Mouse (Mus musculus): Measurements from ENCODE around the gene Hist3h2a. TPM values are rescaled to one million over a fixed set of nuclear protein-coding genes. Genes with fewer than 3 reads are reported as not detected.

The Hist3h2a gene
- polyA plus RNA-seq, 1 experiment: 14.8 TPM

DNA sequence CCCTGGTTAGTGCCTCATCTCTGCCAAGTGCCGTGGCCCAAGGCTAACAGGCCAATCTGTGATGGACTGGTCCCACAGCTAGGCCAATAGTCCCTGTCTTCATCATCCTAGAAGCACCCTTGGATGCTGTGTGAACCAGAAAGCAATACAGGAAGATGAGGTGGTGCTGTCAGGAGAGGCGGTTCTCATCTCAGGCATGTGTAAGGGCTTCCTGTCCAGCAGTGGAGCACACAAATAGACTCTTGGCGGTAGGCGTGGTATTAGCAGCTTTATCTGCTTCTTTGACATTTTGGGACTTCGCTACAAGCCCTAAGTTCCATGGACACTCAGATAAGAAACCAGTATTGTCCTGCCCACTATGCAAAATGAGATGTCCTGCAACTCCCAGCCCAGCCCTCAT is 43.1 kb downstream of the Hist3h2a start:
- no peak for DNase-seq (ENCODE audit: low read depth in 1 of 2, low spot score in 2 of 2)
- TF ChIP-seq POLR2A (IDR thresholded peaks at IDR 0.05; ENCODE audit: low read depth, low read length) (no peak), CTCF (IDR thresholded peaks at IDR 0.05; ENCODE audit: extremely low read depth, insufficient read depth, insufficient read length, insufficient replicate concordance) (no peak)
- H3K4me1 ChIP-seq (ENCODE audit: control insufficient read depth, insufficient read depth, insufficient read length): peaks cover 19% of the 10 kb centered on the region

DNA sequence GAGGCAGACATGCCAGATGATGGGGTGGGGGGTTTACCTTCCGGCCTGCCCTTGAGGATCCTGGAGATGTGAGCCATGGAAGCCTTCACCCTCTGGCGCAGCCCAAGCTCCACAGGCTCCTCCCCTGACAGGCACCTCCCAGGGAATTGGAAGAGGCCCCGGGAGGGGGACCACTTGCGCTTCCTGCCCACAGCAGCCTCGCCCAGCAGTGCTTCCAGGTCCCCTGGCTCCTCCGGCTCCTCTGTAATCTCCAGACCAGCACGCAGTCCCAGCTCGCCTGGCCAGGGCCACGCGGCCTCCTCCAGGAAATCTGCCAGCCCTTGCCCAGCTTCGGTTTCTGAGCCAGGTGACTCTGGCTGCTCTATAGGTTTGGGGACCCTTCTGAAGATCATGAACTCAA is 44.7 kb downstream of the Hist3h2a start:
- TF ChIP-seq POLR2A (IDR thresholded peaks at IDR 0.05; ENCODE audit: low read depth, low read length): no peak
- no peak for TF ChIP-seq CTCF (IDR thresholded peaks at IDR 0.05; ENCODE audit: extremely low read depth, insufficient read depth, insufficient read length, insufficient replicate concordance)
- WGBS: 60% methylated on average over 11 of the region's 11 CpGs
- no peaks in the 10 kb centered on the region for H3K27me3 ChIP-seq (ENCODE audit: control insufficient read depth, insufficient read depth, low read length)
- DNase-seq (ENCODE audit: low read depth in 1 of 2, low spot score in 2 of 2): no peak
- no peaks in the 10 kb centered on the region for H3K36me3 ChIP-seq (ENCODE audit: control insufficient read depth, insufficient read depth, low read length)
- H3K4me1 ChIP-seq (ENCODE audit: control insufficient read depth, insufficient read depth, insufficient read length): peaks cover 11% of the 10 kb centered on the region
- no peak overlapping the region for H3K27ac ChIP-seq (ENCODE audit: insufficient read depth, low read length)
- H3K4me3 ChIP-seq (ENCODE audit: extremely low read depth, insufficient read depth, insufficient read length): no peak overlapping the region

More for the DNA sequence above, 43.1 kb downstream of the Hist3h2a start:
- Histone ChIP-seq H3K4me3 (ENCODE audit: extremely low read depth, insufficient read depth, insufficient read length) (no peak overlapping the region), H3K27ac (ENCODE audit: insufficient read depth, low read length) (no peak overlapping the region), H3K36me3 (ENCODE audit: control insufficient read depth, insufficient read depth, low read length) (no peaks in the 10 kb centered on the region), H3K27me3 (ENCODE audit: control insufficient read depth, insufficient read depth, low read length) (no peaks in the 10 kb centered on the region)
- WGBS: 78% methylated on average over 5 of the region's 5 CpGs

DNA sequence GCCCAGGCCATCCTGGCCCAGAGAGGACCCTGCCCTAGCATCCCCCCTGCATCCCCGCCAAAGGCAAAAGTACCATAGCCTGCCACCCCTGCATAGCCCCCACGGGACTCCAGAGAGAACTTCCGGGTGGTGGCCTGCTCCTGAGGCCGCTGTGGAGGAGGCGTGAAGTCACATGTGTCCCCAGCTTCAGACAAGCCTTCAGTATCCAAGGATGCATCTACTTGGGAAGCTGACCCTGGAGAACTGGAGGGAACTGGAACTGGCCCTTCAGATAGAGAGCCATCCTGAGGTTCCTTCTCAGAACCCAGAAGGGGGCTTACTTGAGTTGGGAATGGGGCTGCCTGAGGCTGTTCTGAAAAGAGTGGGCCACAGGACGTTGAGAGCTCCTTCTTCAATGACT is 45.3 kb downstream of the Hist3h2a start:
- H3K4me3 ChIP-seq (ENCODE audit: extremely low read depth, insufficient read depth, insufficient read length): no peak overlapping the region
- peaks cover 8% of the 10 kb centered on the region; the same call in 1 of the 2 replicates for H3K4me1 ChIP-seq (ENCODE audit: control insufficient read depth, insufficient read depth, insufficient read length)
- H3K27me3 ChIP-seq (ENCODE audit: control insufficient read depth, insufficient read depth, low read length): no peaks in the 10 kb centered on the region
- 78% methylated on average over 6 of the region's 6 CpGs for WGBS
- no peaks in the 10 kb centered on the region for H3K36me3 ChIP-seq (ENCODE audit: control insufficient read depth, insufficient read depth, low read length)
- no peak for TF ChIP-seq CTCF (IDR thresholded peaks at IDR 0.05; ENCODE audit: extremely low read depth, insufficient read depth, insufficient read length, insufficient replicate concordance)
- TF ChIP-seq POLR2A (IDR thresholded peaks at IDR 0.05; ENCODE audit: low read depth, low read length): no peak
- no peak for DNase-seq (ENCODE audit: low read depth in 1 of 2, low spot score in 2 of 2)
- no peak overlapping the region for H3K27ac ChIP-seq (ENCODE audit: insufficient read depth, low read length)

DNA sequence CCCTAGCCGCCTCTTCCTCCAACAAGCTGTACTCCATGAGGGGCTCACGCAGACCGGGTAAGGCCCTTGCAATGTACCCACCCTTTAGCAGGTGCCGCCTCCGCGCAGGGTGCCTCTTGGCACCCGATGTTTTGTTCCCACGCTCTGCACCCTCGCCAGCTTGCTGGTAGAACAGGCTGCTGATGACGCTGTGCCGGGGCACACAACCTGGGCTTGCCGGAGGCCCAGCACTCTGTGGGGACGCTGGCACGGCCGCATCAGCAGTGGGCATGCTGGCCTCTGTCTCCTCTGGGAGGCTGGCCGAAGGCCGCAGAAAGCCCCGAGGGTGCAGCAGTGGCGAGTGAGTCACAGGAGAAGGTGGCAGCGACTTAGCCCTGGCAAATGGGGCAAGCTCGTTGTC is 46.1 kb downstream of the Hist3h2a start:
- 95% methylated on average over 21 of the region's 21 CpGs for WGBS
- no peak for DNase-seq (ENCODE audit: low read depth in 1 of 2, low spot score in 2 of 2)
- Histone ChIP-seq H3K36me3 (ENCODE audit: control insufficient read depth, insufficient read depth, low read length) (no peaks in the 10 kb centered on the region), H3K27me3 (ENCODE audit: control insufficient read depth, insufficient read depth, low read length) (no peaks in the 10 kb centered on the region), H3K4me3 (ENCODE audit: extremely low read depth, insufficient read depth, insufficient read length) (no peak overlapping the region), H3K27ac (ENCODE audit: insufficient read depth, low read length) (no peak overlapping the region), H3K4me1 (ENCODE audit: control insufficient read depth, insufficient read depth, insufficient read length) (peaks cover 2% of the 10 kb centered on the region; the same call in 1 of the 2 replicates)
- TF ChIP-seq CTCF (IDR thresholded peaks at IDR 0.05; ENCODE audit: extremely low read depth, insufficient read depth, insufficient read length, insufficient replicate concordance) (no peak), POLR2A (IDR thresholded peaks at IDR 0.05; ENCODE audit: low read depth, low read length) (no peak)

DNA sequence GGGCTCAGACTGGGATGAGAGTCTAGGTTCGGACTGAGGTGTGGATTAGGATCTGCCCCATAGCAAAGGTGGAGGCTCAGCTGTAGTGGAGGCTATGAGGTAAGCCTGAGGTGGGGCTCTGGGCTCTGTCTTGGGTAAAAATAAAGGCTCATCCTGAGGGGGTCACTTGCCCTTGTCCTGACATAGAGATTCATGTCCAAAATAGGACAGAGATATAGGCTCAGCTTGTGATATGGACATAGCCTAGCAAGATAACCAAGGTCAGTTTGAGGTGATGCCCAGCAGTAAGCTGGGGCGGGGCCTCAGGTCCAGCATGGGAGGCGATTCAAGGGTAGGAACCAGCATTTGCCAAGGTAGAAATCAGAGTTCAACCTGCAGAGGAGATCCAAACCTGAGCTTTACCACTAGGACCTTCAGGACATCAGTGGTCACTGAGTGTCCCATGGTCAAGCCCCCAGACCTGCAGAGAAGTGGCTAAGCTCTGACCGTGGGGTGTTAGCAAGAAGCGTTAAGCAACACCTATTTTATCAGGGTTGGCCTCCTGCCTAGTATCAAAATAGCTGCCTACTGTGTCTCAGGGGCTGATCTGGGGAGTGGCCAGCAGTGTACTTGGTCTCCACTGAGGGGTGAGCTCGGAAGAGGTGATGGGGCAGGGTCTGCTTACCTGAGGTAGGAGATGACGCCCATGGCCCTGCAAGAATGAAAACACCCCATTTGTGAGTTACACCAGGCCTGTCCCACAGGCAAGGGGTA is 48.0 kb downstream of the Hist3h2a start:
- TF ChIP-seq POLR2A (IDR thresholded peaks at IDR 0.05; ENCODE audit: low read depth, low read length) (no peak), CTCF (IDR thresholded peaks at IDR 0.05; ENCODE audit: extremely low read depth, insufficient read depth, insufficient read length, insufficient replicate concordance) (no peak)
- 91% methylated on average over 7 of the region's 7 CpGs for WGBS
- H3K27ac ChIP-seq (ENCODE audit: insufficient read depth, low read length): no peak overlapping the region
- H3K4me1 ChIP-seq (ENCODE audit: control insufficient read depth, insufficient read depth, insufficient read length): no peaks in the 10 kb centered on the region
- no peaks in the 10 kb centered on the region for H3K36me3 ChIP-seq (ENCODE audit: control insufficient read depth, insufficient read depth, low read length)
- no peak overlapping the region for H3K4me3 ChIP-seq (ENCODE audit: extremely low read depth, insufficient read depth, insufficient read length)
- DNase-seq (ENCODE audit: low read depth in 1 of 2, low spot score in 2 of 2): no peak
- no peaks in the 10 kb centered on the region for H3K27me3 ChIP-seq (ENCODE audit: control insufficient read depth, insufficient read depth, low read length)

Other genes starting within 250 kb of the Hist3h2a start
- not detected in 2 replicates for gene Olfr318, start 230.7 kb upstream of the Hist3h2a start, polyA plus RNA-seq (2012; rRNA removed)
- not detected in 2 replicates for gene Olfr317, start 215.5 kb upstream of the Hist3h2a start, polyA plus RNA-seq (2012; rRNA removed)
- gene Olfr316, start 202.0 kb upstream of the Hist3h2a start, polyA plus RNA-seq (2012; rRNA removed): not detected in 2 replicates
- gene Olfr315, start 181.5 kb upstream of the Hist3h2a start, polyA plus RNA-seq (2012; rRNA removed): not detected in 2 replicates
- not detected in 2 replicates for gene Olfr314, start 171.7 kb upstream of the Hist3h2a start, polyA plus RNA-seq (2012; rRNA removed)
- not detected in 2 replicates for gene Fam183b, start 152.7 kb upstream of the Hist3h2a start, polyA plus RNA-seq (2012; rRNA removed)
- gene Olfr313, start 139.7 kb upstream of the Hist3h2a start, polyA plus RNA-seq (2012; rRNA removed): not detected in 2 replicates
- gene Olfr312, start 125.4 kb upstream of the Hist3h2a start, polyA plus RNA-seq (2012; rRNA removed): not detected in 2 replicates
- not detected in 2 replicates for gene Olfr311, start 115.4 kb upstream of the Hist3h2a start, polyA plus RNA-seq (2012; rRNA removed)
- 2.6 and 2.9 TPM in 2 replicates for gene Gm12258, start 107.5 kb upstream of the Hist3h2a start, polyA plus RNA-seq (2012; rRNA removed)
- 1.7 and 4.0 TPM in 2 replicates for gene 2810021J22Rik, start 87.5 kb upstream of the Hist3h2a start, polyA plus RNA-seq (2012; rRNA removed)
- 1.2 and 1.3 TPM in 2 replicates for gene Zfp39, start 50.5 kb upstream of the Hist3h2a start, polyA plus RNA-seq (2012; rRNA removed)
- gene Btnl10, start 36.8 kb upstream of the Hist3h2a start, polyA plus RNA-seq (2012; rRNA removed): 14.6 and 14.9 TPM in 2 replicates
- 157 and 230 TPM in 2 replicates for gene Rnf187, start 15.8 kb upstream of the Hist3h2a start, polyA plus RNA-seq (2012; rRNA removed)
- 13.2 and 21.2 TPM in 2 replicates for gene Hist3h2ba, start 5.8 kb upstream of the Hist3h2a start, polyA plus RNA-seq (2012; rRNA removed)
- 0.06 and 0.23 TPM in 2 replicates for gene Trim17, start within 50 bp of the Hist3h2a start, polyA plus RNA-seq (2012; rRNA removed)
- gene Trim11, start 23.4 kb downstream of the Hist3h2a start, polyA plus RNA-seq (2012; rRNA removed): 55.6 and 62.0 TPM in 2 replicates
- gene Obscn, start 181.7 kb downstream of the Hist3h2a start, polyA plus RNA-seq (2012; rRNA removed): 1.2 and 1.6 TPM in 2 replicates
- gene Iba57, start 209.1 kb downstream of the Hist3h2a start, polyA plus RNA-seq (2012; rRNA removed): 6.3 and 6.5 TPM in 2 replicates
- 3.4 and 4.1 TPM in 2 replicates for gene Gjc2, start 228.5 kb downstream of the Hist3h2a start, polyA plus RNA-seq (2012; rRNA removed)
- gene Guk1, start 237.5 kb downstream of the Hist3h2a start, polyA plus RNA-seq (2012; rRNA removed): 40.9 and 52.3 TPM in 2 replicates
- gene Mrpl55, start 247.8 kb downstream of the Hist3h2a start, polyA plus RNA-seq (2012; rRNA removed): 16.1 and 21.8 TPM in 2 replicates